Mouse (Mus musculus) G1E (cell line): ENCODE data around the gene Nfyc. TPM values are rescaled to one million over a fixed set of nuclear protein-coding genes. Genes with fewer than 3 reads are reported as not detected.

ENCODE experiments used
- ATAC-seq: 2 replicates; pipeline ENCODE4 v1.8.0; 2016; ENCODE audit warnings: mild to moderate bottlenecking; ENCODE audit not compliant: insufficient number of reproducible peaks, poor library complexity, low FRiP score, severe bottlenecking; ENCODE audit errors: extremely low read depth
- DNase-seq: peaks from one replicate; pipeline ENCODE4 v3.0.0; 2012; ENCODE audit warnings: low spot score
- H3K27me3 ChIP-seq: 2 replicates; pipeline ENCODE4 v1.6.1; 2012; ENCODE audit warnings: mild to moderate bottlenecking, low read length, inconsistent platforms; ENCODE audit not compliant: insufficient read depth
- H3K36me3 ChIP-seq: replicated peaks from 2 replicates; pipeline ENCODE3; 2012; ENCODE audit warnings: mild to moderate bottlenecking, inconsistent platforms
- H3K4me1 ChIP-seq: 2 replicates; pipeline ENCODE4 v1.6.1; 2012; ENCODE audit warnings: low read depth, low read length, inconsistent platforms, mixed read lengths; ENCODE audit not compliant: insufficient read depth
- H3K4me3 ChIP-seq: 2 replicates; pipeline ENCODE4 v1.5.1; 2012; ENCODE audit warnings: low read depth, mild to moderate bottlenecking, inconsistent platforms, low read length, moderate library complexity, mixed read lengths
- H3K9me3 ChIP-seq: replicated peaks from 2 replicates; pipeline ENCODE4 v1.6.1; 2012; ENCODE audit warnings: inconsistent platforms
- CTCF ChIP-seq: IDR thresholded peaks from 2 replicates; pipeline ENCODE4 v1.5.1; 2012; ENCODE audit warnings: low read depth, low read length, inconsistent platforms, mixed read lengths
- GATA1 ChIP-seq: IDR thresholded peaks from 2 replicates; pipeline ENCODE4 v1.6.1; 2012; ENCODE audit warnings: borderline replicate concordance, low read length, inconsistent platforms, mixed read lengths
- GATA2 ChIP-seq: IDR thresholded peaks from 2 replicates; pipeline ENCODE4 v1.6.1; 2012; ENCODE audit warnings: low read depth, low read length, inconsistent platforms, borderline replicate concordance
- POLR2AphosphoS5 ChIP-seq: IDR thresholded peaks from 2 replicates; pipeline ENCODE4 v1.6.1; 2012; ENCODE audit warnings: low read depth, low read length, inconsistent platforms; ENCODE audit not compliant: insufficient replicate concordance
- TAL1 ChIP-seq: conservative IDR thresholded peaks from 2 replicates; pipeline ENCODE4 v1.6.1; 2012; ENCODE audit warnings: low read depth, low read length, inconsistent platforms, mixed read lengths
- polyA plus RNA-seq: library from polyadenylated mRNA; stranded (reverse); fragments of >175 nt; gene quantifications from 2 replicates; pipeline ENCODE4 v1.2.3, GENCODE M21; 2012
- total RNA-seq, 2 experiments: library from RNA; stranded (forward) in 1 of 2; stranded (reverse) in 1 of 2; fragments of 200-1000 nt in 1 of 2; fragments of >200 nt in 1 of 2; fragmentation: Nextera tagmentation in 1 of 2; gene quantifications; 2 replicates each; pipeline ENCODE4 v1.2.3; 2014 to 2017

The Nfyc gene
- total and polyA plus RNA-seq, 3 experiments: 35.8 to 90.7 (median 80.1) TPM

DNA sequence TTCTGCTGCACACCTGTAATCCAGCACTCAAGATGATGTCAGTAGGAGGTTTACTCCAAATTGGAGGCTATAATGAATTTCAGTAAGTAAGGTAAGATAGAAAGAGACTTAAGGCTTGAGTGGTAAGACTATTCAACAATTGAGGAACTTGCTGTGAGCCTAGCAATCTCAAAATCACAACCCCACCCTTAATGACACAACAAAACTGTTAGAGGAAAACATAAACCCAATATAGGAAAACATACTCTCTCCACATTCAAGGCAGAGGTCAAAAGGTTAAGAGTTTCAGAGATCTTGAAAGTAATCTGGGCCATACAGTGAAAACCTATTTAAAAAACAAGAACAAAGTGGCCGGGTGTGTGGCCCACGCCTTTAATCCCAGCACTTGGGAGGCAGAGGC is 34.7 kb downstream of the Nfyc start:
- Histone ChIP-seq H3K4me1 (peaks cover 18% of the 10 kb centered on the region), H3K36me3 (peaks cover 17% of the 10 kb centered on the region), H3K27me3 (no peaks in the 10 kb centered on the region), H3K4me3 (no peak overlapping the region), H3K9me3 (no peaks in the 10 kb centered on the region)
- TF ChIP-seq TAL1 (no peak), CTCF (no peak)
- ATAC-seq: no peak; the same call in 1 of the 2 replicates
- DNase-seq: no peak

DNA sequence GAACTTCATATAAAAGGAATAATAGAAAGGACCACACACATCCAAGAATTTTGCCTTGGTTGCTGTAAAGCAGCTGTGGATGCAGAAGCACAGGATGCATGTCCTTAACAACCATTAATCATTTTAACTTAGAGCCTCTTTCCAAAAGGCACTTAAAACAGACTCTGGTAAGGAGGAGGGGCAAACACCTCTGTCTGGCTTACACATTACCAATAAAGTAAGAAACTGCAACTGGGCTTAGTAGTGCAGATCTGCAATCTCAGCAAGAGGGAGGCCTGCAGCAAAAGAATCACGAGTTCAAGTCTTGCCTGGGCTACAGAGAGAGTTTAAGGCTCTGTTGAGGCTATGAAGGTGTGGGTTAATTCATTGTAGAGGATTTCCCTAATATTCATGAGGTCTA is 35.7 kb downstream of the Nfyc start:
- no peaks in the 10 kb centered on the region for H3K9me3 ChIP-seq
- no peak for DNase-seq
- TF ChIP-seq POLR2AphosphoS5: no peak
- TF ChIP-seq CTCF: no peak
- no peak for TF ChIP-seq GATA2
- no peak for TF ChIP-seq GATA1
- no peak for TF ChIP-seq TAL1
- peaks cover 18% of the 10 kb centered on the region for H3K4me1 ChIP-seq
- H3K36me3 ChIP-seq: peaks cover 15% of the 10 kb centered on the region
- ATAC-seq: no peak
- H3K27me3 ChIP-seq: no peaks in the 10 kb centered on the region
- H3K4me3 ChIP-seq: no peak overlapping the region

DNA sequence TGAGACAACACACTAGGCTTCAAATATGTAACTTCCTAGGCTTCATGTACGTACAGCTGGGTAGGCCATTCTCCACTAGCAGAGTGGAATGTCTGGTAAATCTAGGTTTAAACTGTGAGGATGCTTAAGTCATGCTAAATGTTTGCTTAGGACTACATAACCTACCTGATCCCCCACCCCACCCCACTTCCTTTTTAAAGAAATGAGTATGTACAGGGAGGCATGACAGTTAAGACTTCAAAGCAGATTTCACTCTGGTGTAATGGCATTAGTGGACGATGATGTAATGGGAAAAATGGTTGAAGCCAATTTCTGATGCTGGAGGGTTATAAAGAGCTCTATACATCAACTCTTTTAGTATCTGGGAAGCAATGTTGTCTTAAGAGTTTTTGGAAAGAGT is 38.5 kb downstream of the Nfyc start:
- peaks cover 32% of the 10 kb centered on the region for H3K36me3 ChIP-seq
- no peak for TF ChIP-seq CTCF
- no peak for TF ChIP-seq POLR2AphosphoS5

DNA sequence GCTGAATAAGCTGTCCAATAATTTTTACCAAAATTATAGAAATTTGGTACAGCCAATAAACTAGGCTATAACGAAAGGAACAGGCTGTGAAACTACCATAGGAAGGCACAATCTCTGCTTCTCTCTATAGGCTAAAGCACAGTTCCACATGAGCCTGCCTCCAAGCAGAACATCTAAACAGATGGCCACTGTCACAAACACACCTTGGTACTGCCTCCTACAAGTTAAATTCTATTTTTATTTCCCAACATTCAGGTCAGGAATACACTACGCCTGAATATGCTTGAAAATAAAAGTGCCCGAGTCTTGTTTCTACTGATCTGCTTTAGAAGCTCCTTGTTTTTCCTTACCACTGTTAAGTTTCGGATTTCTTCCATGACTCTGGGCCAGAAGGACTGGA is 41.3 kb downstream of the Nfyc start:
- H3K27me3 ChIP-seq: no peaks in the 10 kb centered on the region
- no peaks in the 10 kb centered on the region for H3K4me1 ChIP-seq
- TF ChIP-seq GATA2 (no peak), CTCF (no peak), TAL1 (no peak)
- no peak overlapping the region for H3K4me3 ChIP-seq
- DNase-seq (no peak), ATAC-seq (no peak)
- peaks cover 51% of the 10 kb centered on the region for H3K36me3 ChIP-seq
- H3K9me3 ChIP-seq: no peaks in the 10 kb centered on the region

More for the DNA sequence above, 38.5 kb downstream of the Nfyc start:
- ATAC-seq: no peak
- H3K4me1 ChIP-seq: peaks cover 7% of the 10 kb centered on the region; the same call in 1 of the 2 replicates
- H3K4me3 ChIP-seq: no peak overlapping the region
- no peaks in the 10 kb centered on the region for H3K9me3 ChIP-seq
- no peaks in the 10 kb centered on the region for H3K27me3 ChIP-seq
- no peak for DNase-seq

DNA sequence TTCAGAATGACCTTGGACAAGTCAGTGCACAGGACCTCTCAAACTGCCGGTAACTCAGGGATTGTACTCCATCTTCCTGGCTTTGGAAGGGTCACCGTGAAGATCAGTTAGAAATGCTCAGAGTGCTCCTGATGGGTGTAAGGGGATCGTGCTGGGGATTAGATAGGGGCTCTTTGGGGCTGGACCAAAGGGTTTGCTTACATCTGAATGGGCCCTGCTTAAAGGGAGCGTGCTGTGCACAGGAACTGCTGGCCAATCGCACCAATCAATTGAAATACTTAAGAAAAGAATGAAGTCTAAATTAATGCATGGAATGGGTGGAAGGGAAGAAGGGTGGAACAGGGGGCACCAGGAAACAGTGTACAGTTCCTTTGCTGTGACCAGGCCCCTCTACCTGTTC is 75.6 kb downstream of the Nfyc start:
- ATAC-seq (no peak), DNase-seq (no peak)
- no peaks in the 10 kb centered on the region for H3K9me3 ChIP-seq
- peaks cover 43% of the 10 kb centered on the region for H3K36me3 ChIP-seq
- peaks cover 22% of the 10 kb centered on the region for H3K27me3 ChIP-seq
- TF ChIP-seq TAL1: no peak
- no peak for TF ChIP-seq GATA2
- TF ChIP-seq CTCF: no peak
- TF ChIP-seq POLR2AphosphoS5: no peak
- no peak for TF ChIP-seq GATA1
- no peak overlapping the region for H3K4me3 ChIP-seq
- peaks cover 8% of the 10 kb centered on the region for H3K4me1 ChIP-seq

DNA sequence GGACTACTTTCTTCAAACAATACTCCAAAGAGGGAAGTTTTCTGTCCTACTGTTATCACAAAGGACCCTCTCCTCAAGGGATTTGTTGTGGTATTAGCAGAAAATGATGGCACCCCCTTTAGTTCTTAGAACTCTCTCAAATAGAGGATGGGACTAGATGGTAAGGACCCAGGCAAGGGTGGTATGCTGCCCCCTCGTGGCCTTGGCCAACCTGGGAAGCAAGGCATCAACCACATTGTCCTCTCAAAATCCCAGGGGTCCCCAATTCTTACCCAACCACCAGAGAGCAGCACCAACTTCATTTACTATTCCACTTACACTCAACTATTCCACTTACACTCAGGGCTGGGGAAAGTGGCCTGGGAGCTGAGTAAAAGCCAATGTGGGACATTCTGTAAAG is 76.1 kb downstream of the Nfyc start:
- Histone ChIP-seq H3K4me1 (peaks cover 8% of the 10 kb centered on the region), H3K9me3 (no peaks in the 10 kb centered on the region), H3K36me3 (peaks cover 38% of the 10 kb centered on the region), H3K27me3 (peaks cover 27% of the 10 kb centered on the region), H3K4me3 (no peak overlapping the region)
- TF ChIP-seq TAL1: no peak
- peak; percentile 58 for TF ChIP-seq CTCF
- ATAC-seq (no peak; the same call in 1 of the 2 replicates), DNase-seq (peak; percentile 61)

DNA sequence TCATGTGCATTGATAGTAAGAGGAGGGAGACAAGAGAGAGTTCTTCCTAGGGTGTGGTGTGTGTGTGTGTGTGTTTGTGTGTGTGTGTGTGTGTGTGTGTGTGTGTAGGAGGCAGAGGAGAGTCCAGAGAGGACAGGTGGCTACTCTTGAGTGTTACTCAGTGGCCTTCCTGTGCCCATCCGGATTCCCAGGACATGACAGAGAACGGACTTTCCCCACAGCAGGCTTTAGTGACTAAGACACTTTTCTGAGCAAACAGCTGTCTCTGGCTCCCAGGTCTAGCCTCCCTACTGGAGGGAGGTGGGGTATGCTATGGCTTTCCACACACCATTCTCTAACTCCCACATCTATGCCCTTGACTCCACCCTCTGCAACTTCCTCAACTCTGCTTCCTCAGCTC is 81.8 kb downstream of the Nfyc start:
- no peak overlapping the region for H3K4me3 ChIP-seq
- no peak for TF ChIP-seq CTCF
- TF ChIP-seq TAL1: no peak
- TF ChIP-seq POLR2AphosphoS5: no peak
- TF ChIP-seq GATA1: no peak
- no peak for TF ChIP-seq GATA2
- H3K27me3 ChIP-seq: peaks cover 79% of the 10 kb centered on the region
- no peak for ATAC-seq
- no peak for DNase-seq
- peaks cover 5% of the 10 kb centered on the region for H3K4me1 ChIP-seq
- peaks cover 3% of the 10 kb centered on the region; the same call in 1 of the 2 replicates for H3K9me3 ChIP-seq
- no peaks in the 10 kb centered on the region for H3K36me3 ChIP-seq
